Mouse (Mus musculus) heart, embryonic 12.5 days (tissue): Measurements from ENCODE around the gene Gcc2. TPM values are rescaled to one million over a fixed set of nuclear protein-coding genes. Genes with fewer than 3 reads are reported as not detected.
"Not testable (repeated sequence)": the region's sequence is repeated elsewhere in the genome, so short reads cannot be mapped to it uniquely, and the experiment has no call there.

Experiments
- ATAC-seq: fragments of 200-750 bp; cut with Nextera tagmentation; 2 replicates; pipeline ENCODE4 v1.8.0; 2017; ENCODE audit warnings: moderate TSS enrichment, moderate library complexity; ENCODE audit not compliant: insufficient number of reproducible peaks, low FRiP score
- H3K27ac ChIP-seq: fragments of 300-500 bp; sonication (generic); 2 replicates; pipeline ENCODE4 v1.5.1; 2016; ENCODE audit warnings: mild to moderate bottlenecking, moderate library complexity; ENCODE audit not compliant: poor library complexity, severe bottlenecking
- H3K27me3 ChIP-seq: fragments of 300-500 bp; sonication (generic); replicated peaks from 2 replicates; pipeline ENCODE4 v1.6.1; 2016; ENCODE audit warnings: mild to moderate bottlenecking, moderate library complexity
- H3K36me3 ChIP-seq: fragments of 300-500 bp; sonication (generic); 2 replicates; pipeline ENCODE4 v1.6.1; 2016; ENCODE audit warnings: mild to moderate bottlenecking, moderate library complexity
- H3K4me1 ChIP-seq: fragments of 300-500 bp; sonication (generic); replicated peaks from 2 replicates; pipeline ENCODE4 v1.6.1; 2016; ENCODE audit warnings: mild to moderate bottlenecking
- H3K4me2 ChIP-seq: fragments of 300-500 bp; sonication (generic); 2 replicates; pipeline ENCODE4 v1.6.1; 2016; ENCODE audit warnings: mild to moderate bottlenecking, moderate library complexity
- H3K4me3 ChIP-seq: fragments of 300-500 bp; sonication (generic); 2 replicates; pipeline ENCODE4 v1.5.1; 2016; ENCODE audit warnings: mild to moderate bottlenecking
- H3K9ac ChIP-seq: fragments of 300-500 bp; sonication (generic); 2 replicates; pipeline ENCODE4 v1.6.1; 2016; ENCODE audit warnings: mild to moderate bottlenecking, moderate library complexity
- H3K9me3 ChIP-seq: fragments of 300-500 bp; sonication (generic); replicated peaks from 2 replicates; pipeline ENCODE4 v1.6.1; 2016; ENCODE audit warnings: mild to moderate bottlenecking, moderate library complexity
- WGBS: fragments of 180-500 bp; shearing (Covaris S2); methylation state at CpG from one replicate; pipeline ENCODE4 v1.1.7; 2016; 5-methylcytosine and 5-hydroxymethylcytosine counted together
- polyA plus RNA-seq: library from polyadenylated mRNA; unstranded; fragments of >200 nt; fragmentation: Nextera tagmentation; extraction: Ambion mirVana; gene quantifications from 2 replicates; pipeline ENCODE4 v1.2.1, GENCODE M21; 2016

The Gcc2 gene
- polyA plus RNA-seq, 1 experiment from 2014 or later: 47.5 TPM

DNA sequence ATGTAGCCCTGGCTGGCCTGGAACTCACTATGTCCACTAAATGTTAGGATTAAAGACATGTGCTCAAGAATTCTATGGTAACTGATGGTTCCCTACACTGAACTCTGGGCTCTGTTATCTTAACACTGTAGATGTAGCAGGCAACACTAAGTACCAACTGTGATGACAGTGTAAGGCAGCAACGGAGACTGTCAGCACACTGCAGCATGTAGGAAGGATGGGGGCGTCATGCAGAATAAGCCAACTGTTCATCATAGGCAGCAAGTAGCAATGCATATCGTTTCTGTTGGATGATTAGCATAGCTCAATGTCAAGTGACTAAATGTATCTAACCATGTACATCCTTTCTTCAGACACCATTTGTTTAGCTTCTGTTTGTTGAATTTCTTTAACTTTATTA is 38.9 kb downstream of the Gcc2 start:
- WGBS: 88% methylated on average over 3 of the region's 3 CpGs
- H3K4me2 ChIP-seq: no peak overlapping the region
- no peaks in the 10 kb centered on the region for H3K27me3 ChIP-seq
- no peak overlapping the region for H3K27ac ChIP-seq
- no peaks in the 10 kb centered on the region for H3K9me3 ChIP-seq
- no peak for ATAC-seq
- H3K9ac ChIP-seq: no peak overlapping the region
- no peaks in the 10 kb centered on the region for H3K4me1 ChIP-seq
- no peak overlapping the region for H3K4me3 ChIP-seq
- H3K36me3 ChIP-seq: peaks cover 85% of the 10 kb centered on the region

DNA sequence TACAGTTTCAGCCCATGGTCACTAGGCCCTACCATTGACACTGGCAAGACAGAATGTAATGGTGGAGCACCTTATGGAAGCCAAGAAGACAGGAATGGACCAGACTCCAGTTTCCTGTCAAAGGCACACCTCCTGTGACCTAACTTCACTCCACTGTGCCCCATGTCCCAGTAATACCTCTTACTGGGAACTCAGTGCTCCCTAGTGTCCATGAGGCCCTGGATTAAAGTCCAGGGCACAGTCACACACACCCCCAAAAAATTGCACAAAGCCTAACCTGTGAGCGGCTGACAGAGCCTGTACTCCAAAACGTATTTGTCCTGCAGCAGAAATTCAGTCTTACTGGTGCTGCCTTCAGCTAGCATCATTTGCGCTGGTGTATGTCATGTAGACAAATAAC is 40.3 kb downstream of the Gcc2 start:
- H3K4me3 ChIP-seq: no peak overlapping the region
- ATAC-seq: no peak
- 96% methylated on average over 3 of the region's 3 CpGs for WGBS

DNA sequence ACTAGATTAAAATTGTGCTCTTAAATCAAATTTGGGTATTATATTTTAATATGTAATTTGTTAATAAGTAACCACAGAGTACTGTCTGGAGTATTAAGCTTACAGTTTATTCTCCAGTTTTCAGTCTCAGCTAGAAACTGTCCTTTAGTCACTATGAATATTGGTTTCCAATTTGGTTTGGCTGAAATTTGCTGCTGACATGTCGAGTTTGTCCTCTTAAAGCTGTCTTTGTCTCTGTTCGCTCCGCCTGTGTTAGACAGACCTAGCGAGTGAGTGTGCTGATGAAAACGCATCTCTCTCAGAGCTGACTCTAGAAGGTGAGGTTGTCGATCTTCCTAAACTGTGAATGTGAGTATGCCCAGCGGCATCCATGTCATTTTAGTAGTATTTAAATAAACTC is 49.7 kb downstream of the Gcc2 start:
- ATAC-seq: no peak
- 89% methylated on average over 7 of the region's 7 CpGs for whole genome bisulfite sequencing
- no peaks in the 10 kb centered on the region for H3K9me3 ChIP-seq
- no peak overlapping the region for H3K27ac ChIP-seq
- H3K27me3 ChIP-seq: no peaks in the 10 kb centered on the region
- H3K9ac ChIP-seq: no peak overlapping the region
- H3K36me3 ChIP-seq: peaks cover 62% of the 10 kb centered on the region
- H3K4me3 ChIP-seq: no peak overlapping the region
- H3K4me1 ChIP-seq: no peaks in the 10 kb centered on the region
- no peak overlapping the region for H3K4me2 ChIP-seq

More for the DNA sequence above, 40.3 kb downstream of the Gcc2 start:
- H3K36me3 ChIP-seq: peaks cover 88% of the 10 kb centered on the region
- no peak overlapping the region for H3K27ac ChIP-seq
- H3K9me3 ChIP-seq: no peaks in the 10 kb centered on the region
- no peak overlapping the region for H3K4me2 ChIP-seq
- H3K9ac ChIP-seq: no peak overlapping the region
- H3K27me3 ChIP-seq: no peaks in the 10 kb centered on the region
- no peaks in the 10 kb centered on the region for H3K4me1 ChIP-seq

DNA sequence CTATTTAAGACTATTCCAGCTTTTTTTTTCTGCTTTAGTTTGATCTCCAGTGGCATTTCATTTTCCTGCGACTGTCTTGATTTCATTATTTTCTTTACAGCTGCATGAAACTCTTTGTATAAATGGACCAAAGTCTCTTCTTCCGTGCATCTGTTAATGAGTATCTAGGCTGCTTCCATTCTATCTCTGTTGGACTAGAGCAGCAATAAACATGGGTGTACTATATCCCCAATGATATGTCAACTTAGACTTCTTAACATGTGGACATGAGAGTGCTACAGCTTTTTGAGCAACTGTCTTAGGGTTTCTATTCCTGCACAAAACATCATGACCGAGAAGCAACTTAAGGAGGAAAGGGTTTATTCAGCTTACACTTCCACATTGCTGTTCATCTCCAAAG is 51.6 kb downstream of the Gcc2 start:
- Histone ChIP-seq H3K27me3 (no peaks in the 10 kb centered on the region), H3K36me3 (peaks cover 61% of the 10 kb centered on the region), H3K4me1 (no peaks in the 10 kb centered on the region), H3K4me3 (no peak overlapping the region), H3K4me2 (no peak overlapping the region), H3K9me3 (no peaks in the 10 kb centered on the region), H3K27ac (no peak overlapping the region), H3K9ac (no peak overlapping the region)
- WGBS: 90% methylated on average over 3 of the region's 3 CpGs
- no peak for ATAC-seq

DNA sequence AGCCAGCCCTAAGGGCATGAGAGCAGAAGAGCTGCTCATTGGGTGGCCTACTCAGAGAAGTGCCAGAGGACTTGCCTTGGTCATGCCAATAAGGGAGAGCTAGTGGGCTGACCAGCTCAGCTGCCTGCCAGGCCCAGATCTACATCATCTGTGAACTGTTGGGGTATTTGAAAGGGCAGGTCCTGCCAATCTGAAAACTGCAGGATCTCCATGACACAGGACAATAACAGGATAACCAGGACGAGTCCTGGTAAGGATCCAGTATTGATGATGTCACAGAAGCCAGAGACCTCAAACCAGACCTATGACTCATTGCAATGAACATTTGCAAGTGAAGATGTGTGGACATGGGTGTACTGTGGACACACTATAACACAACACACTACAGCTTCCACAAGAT is 55.5 kb downstream of the Gcc2 start:
- peaks cover 63% of the 10 kb centered on the region for H3K36me3 ChIP-seq
- H3K4me1 ChIP-seq: no peaks in the 10 kb centered on the region
- no peak overlapping the region for H3K4me2 ChIP-seq
- no peak overlapping the region for H3K9ac ChIP-seq
- peaks cover 10% of the 10 kb centered on the region for H3K9me3 ChIP-seq
- H3K27ac ChIP-seq: no peak overlapping the region
- no peaks in the 10 kb centered on the region for H3K27me3 ChIP-seq
- no peak overlapping the region for H3K4me3 ChIP-seq
- ATAC-seq: no peak
- 73% methylated on average over 1 of the region's 1 CpGs for WGBS

DNA sequence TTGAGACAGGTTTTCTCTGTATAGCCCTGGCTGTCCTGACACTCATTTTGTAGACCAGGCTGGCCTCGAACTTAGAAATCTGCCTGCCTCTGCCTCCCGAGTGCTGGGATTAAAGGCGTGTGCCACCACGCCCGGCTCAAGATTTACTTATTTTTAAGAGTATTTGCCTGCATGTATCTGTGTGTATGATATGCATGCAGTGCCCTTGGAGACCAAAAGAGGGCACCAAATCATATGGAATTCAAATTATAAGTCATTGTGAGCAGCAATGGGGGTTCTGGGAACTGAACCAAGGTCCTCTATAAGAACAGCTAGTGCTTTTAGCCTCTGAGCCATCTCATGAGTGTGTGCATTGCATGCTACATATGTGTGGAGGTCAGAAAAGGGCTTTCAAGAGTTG is 57.6 kb downstream of the Gcc2 start:
- no peak overlapping the region for H3K9ac ChIP-seq
- no peak for ATAC-seq
- no peak overlapping the region for H3K4me3 ChIP-seq
- no peaks in the 10 kb centered on the region for H3K4me1 ChIP-seq
- no peaks in the 10 kb centered on the region for H3K27me3 ChIP-seq
- 93% methylated on average over 5 of the region's 5 CpGs for WGBS
- peaks cover 10% of the 10 kb centered on the region for H3K9me3 ChIP-seq
- no peak overlapping the region for H3K27ac ChIP-seq
- H3K36me3 ChIP-seq: peaks cover 48% of the 10 kb centered on the region
- no peak overlapping the region for H3K4me2 ChIP-seq

DNA sequence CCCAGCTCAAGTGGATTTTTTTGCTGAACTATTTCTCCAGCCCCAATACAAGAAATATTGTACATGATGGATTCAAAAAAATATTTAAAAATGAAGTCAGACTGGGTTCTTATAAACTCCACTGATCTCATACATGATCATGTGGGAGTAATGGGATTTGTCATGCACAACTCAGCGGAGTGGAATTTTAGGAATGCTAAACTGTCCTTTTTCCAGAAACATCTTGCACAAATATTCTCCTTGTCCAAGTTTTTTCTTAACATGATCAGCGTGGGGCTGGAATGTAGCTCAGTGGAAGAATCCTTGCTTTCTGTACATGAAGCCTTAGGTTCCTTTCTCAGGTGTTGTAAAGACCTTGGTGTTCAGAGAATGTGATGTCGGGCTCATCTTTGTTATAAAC is 65.6 kb downstream of the Gcc2 start:
- H3K27ac ChIP-seq: no peak overlapping the region
- H3K27me3 ChIP-seq: no peaks in the 10 kb centered on the region
- H3K4me3 ChIP-seq: no peak overlapping the region
- peaks cover 10% of the 10 kb centered on the region for H3K4me1 ChIP-seq
- H3K9ac ChIP-seq: no peak overlapping the region
- ATAC-seq: no peak
- H3K36me3 ChIP-seq: no peaks in the 10 kb centered on the region
- H3K9me3 ChIP-seq: 0 out of 2 replicates have a peak, but pooled peaks cover 6% of the 10 kb centered on the region
- WGBS: 75% methylated on average over 3 of the region's 3 CpGs
- no peak overlapping the region for H3K4me2 ChIP-seq

DNA sequence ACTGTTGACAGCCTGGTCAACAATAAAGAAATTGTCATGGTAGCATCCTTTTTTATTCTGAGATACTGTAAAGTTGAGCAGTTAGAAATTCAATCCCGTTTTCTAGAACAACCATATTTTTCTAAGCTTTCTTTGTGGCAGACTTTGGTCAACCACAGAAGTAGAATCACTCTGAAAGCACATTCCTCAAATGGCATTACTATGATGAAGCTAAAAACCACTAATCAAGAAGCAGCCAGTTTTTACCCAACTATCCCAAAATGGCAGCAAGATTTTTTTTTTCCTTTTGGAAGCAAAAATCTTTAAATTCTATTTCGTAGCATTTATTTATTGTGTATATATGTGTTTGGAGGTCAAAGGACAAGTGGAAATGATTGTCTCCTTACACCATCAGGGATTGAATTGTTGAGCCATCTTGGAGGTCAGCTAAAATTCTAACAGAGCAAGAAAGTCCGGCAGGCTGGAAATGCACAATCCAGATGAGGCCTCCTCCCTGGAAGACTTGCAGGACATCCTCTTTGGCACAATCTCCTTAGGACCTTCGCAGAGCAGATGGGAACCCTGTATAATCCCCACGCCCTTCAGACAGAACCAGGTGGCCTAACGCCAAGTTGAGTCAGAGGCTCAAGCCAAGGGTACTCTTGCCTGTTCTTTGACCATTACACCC is 67.2 kb downstream of the Gcc2 start:
- no peak for ATAC-seq
- Histone ChIP-seq H3K9me3 (0 out of 2 replicates have a peak, but pooled peaks cover 6% of the 10 kb centered on the region), H3K27me3 (no peaks in the 10 kb centered on the region), H3K4me2 (peak overlapping the region; percentile 68), H3K9ac (peak overlapping the region; percentile 61), H3K36me3 (no peaks in the 10 kb centered on the region), H3K4me1 (peaks cover 20% of the 10 kb centered on the region), H3K4me3 (peak overlapping the region; percentile 84), H3K27ac (peak overlapping the region; percentile 94)
- WGBS: 34% methylated on average over 6 of the region's 6 CpGs

DNA sequence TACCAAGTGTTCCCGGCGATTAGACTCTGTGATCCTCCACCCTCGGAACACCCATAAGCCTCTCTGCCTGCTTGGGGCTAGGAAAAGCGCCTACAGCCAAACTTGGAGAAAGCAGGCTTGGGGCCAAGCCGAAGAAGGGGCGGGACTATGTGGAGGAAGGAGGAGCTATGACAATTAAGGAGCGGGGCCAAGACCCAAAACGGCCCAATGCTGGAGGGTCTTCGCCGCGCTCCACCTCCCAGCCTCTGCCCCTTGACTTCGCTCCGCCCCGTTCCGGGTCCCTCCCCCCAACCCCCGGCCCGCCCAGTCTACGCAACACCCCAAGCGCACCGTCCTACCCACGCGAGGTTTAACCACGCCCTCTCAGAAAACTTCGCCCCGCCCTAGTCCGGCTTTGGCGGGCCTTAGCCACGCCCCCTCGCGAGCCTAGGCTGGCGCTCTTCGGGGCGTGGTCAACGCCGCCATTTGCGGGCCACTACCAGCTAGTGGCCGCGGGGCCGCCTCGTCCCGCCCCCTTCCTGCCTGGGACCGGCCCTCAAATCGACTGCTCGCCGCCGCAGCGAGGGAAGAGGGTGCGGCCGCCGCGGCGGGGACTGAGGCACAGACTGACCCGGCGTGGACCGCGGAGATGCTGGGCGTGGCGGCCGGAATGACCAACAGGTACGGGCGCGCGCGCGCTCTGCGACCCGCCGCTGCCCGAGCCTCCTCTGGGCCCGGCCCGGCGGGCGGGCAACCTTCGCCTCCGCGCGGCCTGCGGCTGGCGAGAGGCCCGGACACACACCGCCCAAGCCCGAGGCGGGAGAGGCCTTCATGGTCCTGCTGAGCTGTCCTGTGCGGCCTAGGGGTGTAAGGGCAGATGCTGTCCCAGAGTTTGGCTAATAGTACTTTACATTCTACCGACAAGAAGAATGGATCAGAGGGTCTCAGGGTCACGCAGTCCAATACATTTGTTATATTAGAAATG is 68.0 kb downstream of the Gcc2 start, which contains the start of gene Lims1:
Lims1 (plus strand) TSS at position 439 of the 964 bp plus-strand sequence.
- Histone ChIP-seq H3K4me1 (peaks cover 20% of the 10 kb centered on the region), H3K27me3 (no peaks in the 10 kb centered on the region), H3K27ac (peak within 1 kb of the TSS; percentile 94), H3K4me3 (peak within 1 kb of the TSS; percentile 84), H3K9ac (peak within 1 kb of the TSS; percentile 94), H3K4me2 (peak within 1 kb of the TSS; percentile 68), H3K36me3 (no peaks in the 10 kb centered on the region), H3K9me3 (0 out of 2 replicates have a peak, but pooled peaks cover 6% of the 10 kb centered on the region)
- under 1% methylated on average over 85 of the region's 86 CpGs for WGBS
- peak; percentile 99 for ATAC-seq

DNA sequence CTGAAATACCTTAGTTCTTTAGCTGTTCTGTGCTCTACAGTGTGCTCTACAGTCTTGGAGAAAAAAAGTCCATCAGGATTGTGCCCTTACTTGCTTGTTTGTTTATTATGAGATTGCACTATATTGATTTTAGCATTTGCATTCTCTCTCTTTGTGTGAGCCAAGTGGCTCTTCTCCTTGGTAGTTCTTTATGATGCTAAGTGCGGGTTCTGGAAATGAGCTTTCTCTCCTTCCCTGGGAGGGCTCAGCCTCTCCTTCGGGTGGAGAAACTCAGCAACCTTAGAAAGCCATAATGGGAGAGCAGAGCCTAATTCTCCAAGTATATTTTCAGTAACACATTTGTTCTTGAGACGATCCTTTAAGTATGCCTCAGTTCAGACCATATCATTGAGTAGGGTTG is 71.0 kb downstream of the Gcc2 start:
- Histone ChIP-seq H3K4me2 (peak overlapping the region; percentile 30), H3K9me3 (no peaks in the 10 kb centered on the region), H3K4me1 (peaks cover 28% of the 10 kb centered on the region), H3K27me3 (no peaks in the 10 kb centered on the region), H3K27ac (no peak overlapping the region), H3K36me3 (peaks cover 4% of the 10 kb centered on the region), H3K9ac (no peak overlapping the region; the same call in 1 of the 2 replicates), H3K4me3 (0 out of 2 replicates have a peak overlapping the region, but pooled peaks have one; percentile 10)
- no peak for ATAC-seq
- WGBS: 64% methylated on average over 3 of the region's 3 CpGs

DNA sequence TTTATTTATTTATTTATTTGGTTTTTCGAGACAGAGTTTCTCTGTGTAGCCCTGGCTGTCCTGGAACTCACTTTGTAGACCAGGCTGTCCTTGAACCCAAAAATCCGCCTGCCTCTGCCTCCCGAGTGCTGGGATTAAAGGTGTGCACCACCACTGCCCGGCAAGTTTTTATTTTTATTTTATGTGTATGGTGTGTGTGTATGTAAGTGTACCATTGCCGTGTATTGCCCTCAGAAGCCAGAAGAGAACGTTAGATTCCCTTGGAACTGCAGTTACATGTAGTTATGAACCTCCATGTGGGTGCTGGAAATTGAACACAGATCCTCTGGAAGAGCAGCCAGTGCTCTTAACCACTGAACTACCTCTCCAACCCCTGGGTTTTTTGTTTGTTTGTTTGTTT is 72.5 kb downstream of the Gcc2 start:
- not testable (repeated sequence) for H3K36me3 ChIP-seq, H3K9ac ChIP-seq, H3K27me3 ChIP-seq, H3K4me3 ChIP-seq, H3K27ac ChIP-seq, H3K9me3 ChIP-seq, H3K4me2 ChIP-seq, ATAC-seq
- WGBS: 85% methylated on average over 6 of the region's 6 CpGs
- H3K4me1 ChIP-seq: peaks cover 28% of the 10 kb centered on the region
